Mouse (Mus musculus) 3134 (cell line): ENCODE results near the gene Tmem165.

Experiments used
- DNase-seq: peaks from one replicate; pipeline ENCODE4 v3.0.0-alpha.2; 2011; ENCODE audit warnings: low spot score; ENCODE audit not compliant: insufficient read length; ENCODE audit errors: extremely low read depth

Gene Tmem165

DNA sequence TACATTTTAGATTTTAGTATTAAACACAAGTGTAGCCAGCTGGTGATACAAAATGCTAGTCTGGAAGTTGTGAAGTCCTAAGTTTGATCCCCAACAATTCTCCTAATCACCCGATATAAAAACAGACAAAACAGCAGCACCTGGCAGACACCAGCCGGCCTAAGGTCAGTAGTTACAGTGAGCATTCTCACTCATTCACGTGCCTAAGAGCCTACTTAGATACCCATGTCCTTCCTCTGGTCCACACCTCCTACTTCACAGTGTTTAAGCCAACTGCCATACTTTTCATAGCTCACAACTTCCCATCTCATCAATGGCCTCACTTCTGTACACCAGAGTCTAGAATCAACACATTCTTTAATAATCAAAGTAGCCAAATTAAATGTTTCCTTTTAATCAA lies 59.6 kb downstream of the Tmem165 start:
- no peak for DNase-seq

GRCm38 (mm10) chr5:76243929-76244328 lies 60.2 kb downstream of the Tmem165 start:
- DNase-seq, result no peak

- no peak for DNase-seq
Measured at GRCm38 (mm10) chr5:76244430-76244829, 60.8 kb downstream of the Tmem165 start.

- DNase-seq, result no peak
Measured at GRCm38 (mm10) chr5:76245419-76245818, 61.7 kb downstream of the Tmem165 start.

DNA sequence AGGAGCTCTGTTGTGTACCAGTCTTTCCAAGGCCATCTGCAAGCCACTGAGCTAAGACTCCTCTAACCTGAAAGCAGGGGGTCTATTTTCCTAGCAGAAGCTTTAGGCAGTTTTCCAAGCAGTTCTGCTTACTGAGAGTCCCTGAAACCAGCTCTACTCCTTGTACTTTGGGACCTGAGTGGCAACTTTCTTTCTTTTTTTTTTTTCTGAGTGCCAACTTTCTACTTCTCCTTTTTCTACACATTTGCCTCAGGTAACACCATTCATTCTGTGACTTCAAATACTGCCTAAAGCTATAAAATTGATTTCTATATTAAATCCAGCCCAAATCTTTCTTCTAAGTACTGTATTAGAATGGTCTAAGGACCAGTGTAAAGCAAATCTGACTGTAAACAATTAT lies 62.9 kb downstream of the Tmem165 start:
- no peak for DNase-seq

DNA sequence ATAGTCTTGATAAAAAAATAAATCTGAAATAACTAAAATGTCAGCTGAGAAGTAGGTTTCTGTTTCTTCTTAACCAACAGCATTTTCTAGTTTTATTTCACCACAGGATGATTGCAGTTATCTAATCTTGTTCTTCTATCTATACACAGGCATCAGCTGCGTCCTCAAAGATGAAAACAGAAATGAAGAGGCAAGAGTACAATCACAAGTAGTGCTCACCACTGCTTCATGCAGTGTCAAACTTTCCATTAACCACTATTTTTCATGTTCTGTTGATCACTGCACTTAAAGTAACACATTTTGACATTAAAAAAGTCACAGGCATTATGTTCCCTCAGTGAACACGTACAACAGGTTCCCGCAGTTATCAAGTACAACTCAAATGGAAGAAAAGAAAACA lies 67.3 kb downstream of the Tmem165 start:
- DNase-seq, result no peak
